Mouse (Mus musculus): ENCODE results near the gene Zfp317. TPM values are rescaled to one million over a fixed set of nuclear protein-coding genes. Genes with fewer than 3 reads are reported as not detected.

Gene Zfp317
- 4.2 and 4.3 TPM in 2 replicates for polyA plus RNA-seq (2012; rRNA removed)

DNA sequence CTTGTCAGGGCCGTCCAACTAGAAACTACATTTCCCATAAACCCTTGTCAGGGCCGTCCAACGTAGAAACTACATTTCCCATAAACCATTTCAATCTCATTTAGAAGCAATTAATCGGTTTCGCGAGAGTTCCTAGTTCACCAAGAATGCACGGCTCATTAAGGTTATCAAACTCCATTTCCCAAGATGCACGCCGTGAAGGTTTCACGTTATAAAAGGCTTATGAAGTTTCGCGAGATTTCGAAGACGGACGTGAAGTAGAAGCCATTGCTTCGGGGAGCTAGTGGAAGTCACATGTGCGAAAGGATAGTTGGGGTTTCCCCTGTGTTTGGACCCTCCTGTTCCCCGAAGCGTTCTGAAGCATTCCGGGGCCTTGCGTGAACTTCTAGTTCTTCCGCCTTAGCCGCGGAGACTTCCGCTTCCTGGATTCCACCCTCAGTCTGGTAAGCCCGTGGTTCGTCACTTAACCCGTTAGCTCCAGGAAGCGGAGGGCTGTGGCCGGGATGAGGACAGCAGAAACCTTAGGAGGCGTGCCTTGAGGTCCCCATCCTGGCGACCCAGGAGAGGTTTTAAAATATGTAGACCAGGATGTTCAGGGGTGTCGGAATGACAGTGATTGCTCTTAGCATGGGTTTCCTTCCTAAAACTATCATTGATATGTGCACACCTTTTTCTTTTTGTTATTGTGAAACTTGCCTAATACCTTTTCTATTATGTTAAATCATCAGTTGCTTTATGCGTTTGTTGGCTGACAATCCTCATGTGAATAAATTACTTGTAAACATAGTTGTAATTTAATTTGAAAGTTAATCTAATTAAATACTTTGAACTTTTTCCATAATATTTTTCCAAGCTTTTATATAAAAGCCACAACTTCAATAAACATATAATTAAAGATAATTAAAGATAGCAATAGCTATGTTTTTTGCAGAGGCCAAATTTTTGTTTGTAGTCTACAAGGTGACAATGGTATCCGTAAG is at the start of gene Zfp317:
Gene Zfp317 (plus strand): TSS at position 260 of the 980 bp plus-strand sequence.

DNA sequence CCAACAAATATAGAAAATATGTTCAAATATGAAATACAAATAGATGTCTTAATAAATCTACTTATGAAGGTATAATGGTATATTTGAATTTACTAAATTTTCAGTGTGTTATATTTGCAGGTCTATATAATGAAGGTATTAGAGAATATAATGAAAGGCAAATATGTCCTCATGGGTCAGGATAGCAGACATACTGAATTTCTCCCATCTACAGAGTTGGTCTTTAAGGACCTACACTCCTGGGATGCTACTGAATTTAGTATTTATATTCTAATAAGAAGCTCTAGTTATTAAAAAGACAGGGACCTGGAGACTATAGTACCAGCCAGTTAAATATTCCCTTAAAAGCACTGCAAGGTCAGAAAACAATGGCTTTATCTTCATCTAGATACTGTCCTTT is 39.6 kb upstream of the Zfp317 start, which contains the start of gene Olfr855:
Gene Olfr855 (plus strand): TSS at position 301 of the 400 bp plus-strand sequence.

Other genes with a start within 250 kb of the Zfp317 start
- gene Olfr847, start 243.4 kb upstream of the Zfp317 start, polyA plus RNA-seq (2012; rRNA removed): not detected in 2 replicates
- gene Olfr849, start 181.8 kb upstream of the Zfp317 start, polyA plus RNA-seq (2012; rRNA removed): not detected in 2 replicates
- gene Olfr850, start 143.9 kb upstream of the Zfp317 start, polyA plus RNA-seq (2012; rRNA removed): not detected in 2 replicates
- not detected in 2 replicates for gene Olfr851, start 128.8 kb upstream of the Zfp317 start, polyA plus RNA-seq (2012; rRNA removed)
- gene Olfr853, start 81.0 kb upstream of the Zfp317 start, polyA plus RNA-seq (2012; rRNA removed): not detected in 2 replicates
- gene Olfr854, start 54.7 kb upstream of the Zfp317 start, polyA plus RNA-seq (2012; rRNA removed): not detected in 2 replicates
- not detected in 2 replicates for gene Olfr855, start 39.5 kb upstream of the Zfp317 start, polyA plus RNA-seq (2012; rRNA removed)
- not detected in 2 replicates for gene Olfr857, start 87.3 kb downstream of the Zfp317 start, polyA plus RNA-seq (2012; rRNA removed)
- gene Olfr58, start 158.2 kb downstream of the Zfp317 start, polyA plus RNA-seq (2012; rRNA removed): not detected in 2 replicates
- not detected in 2 replicates for gene Olfr859, start 182.8 kb downstream of the Zfp317 start, polyA plus RNA-seq (2012; rRNA removed)
- not detected in 2 replicates for gene Olfr860, start 227.6 kb downstream of the Zfp317 start, polyA plus RNA-seq (2012; rRNA removed)